Mouse (Mus musculus): ENCODE data around the gene Prpf8. TPM values are rescaled to one million over a fixed set of nuclear protein-coding genes. Genes with fewer than 3 reads are reported as not detected.
A peak's percentile ranks its signal among the peaks of the same experiment; 100 is the strongest.

Gene Prpf8
- polyA plus RNA-seq, 1 experiment from 2014 or later = 81.6 TPM

- H3K4me1 ChIP-seq = peaks cover 13% of the 10 kb centered on the region
- H3K4me3 ChIP-seq = no peak overlapping the region
- H3K9ac ChIP-seq (replicated peaks) = no peak overlapping the region
- ATAC-seq (ENCODE audit: low FRiP score, low read depth) = no peak
- 0 out of 2 replicates have a peak overlapping the region, but pooled peaks have one; percentile 88 for H3K4me2 ChIP-seq (replicated peaks)
- WGBS = 58% methylated on average over 4 of the region's 4 CpGs
- no peaks in the 10 kb centered on the region for H3K36me3 ChIP-seq
- H3K27me3 ChIP-seq = no peaks in the 10 kb centered on the region; the same call in 1 of the 2 replicates
- no peak overlapping the region for H3K27ac ChIP-seq (replicated peaks)
- H3K9me3 ChIP-seq = no peaks in the 10 kb centered on the region
Measured at GRCm38 (mm10) chr11:75529771-75530170, 43.2 kb downstream of the Prpf8 start.

- H3K4me2 ChIP-seq (replicated peaks) = peak overlapping the region; percentile 88
- no peaks in the 10 kb centered on the region for H3K9me3 ChIP-seq
- no peaks in the 10 kb centered on the region; the same call in 1 of the 2 replicates for H3K27me3 ChIP-seq
- H3K4me1 ChIP-seq = peaks cover 13% of the 10 kb centered on the region
- peak; percentile 20; the same call in 1 of the 2 replicates for ATAC-seq (ENCODE audit: low FRiP score, low read depth)
- H3K27ac ChIP-seq (replicated peaks) = peak overlapping the region; percentile 94
- peak overlapping the region; percentile 69 for H3K4me3 ChIP-seq
- H3K36me3 ChIP-seq = no peaks in the 10 kb centered on the region
- peak overlapping the region; percentile 92 for H3K9ac ChIP-seq (replicated peaks)
- under 1% methylated on average over 10 of the region's 10 CpGs for WGBS
Measured at GRCm38 (mm10) chr11:75530325-75530724, 43.7 kb downstream of the Prpf8 start.

- H3K9me3 ChIP-seq = no peaks in the 10 kb centered on the region
- H3K9ac ChIP-seq (replicated peaks) = peak overlapping the region; percentile 92
- under 1% methylated on average over 31 of the region's 31 CpGs for WGBS
- no peaks in the 10 kb centered on the region; the same call in 1 of the 2 replicates for H3K27me3 ChIP-seq
- ATAC-seq (ENCODE audit: low FRiP score, low read depth) = no peak; the same call in 1 of the 2 replicates
- peak overlapping the region; percentile 69 for H3K4me3 ChIP-seq
- peak overlapping the region; percentile 88 for H3K4me2 ChIP-seq (replicated peaks)
- H3K4me1 ChIP-seq = peaks cover 13% of the 10 kb centered on the region
- peak overlapping the region; percentile 94 for H3K27ac ChIP-seq (replicated peaks)
- H3K36me3 ChIP-seq = no peaks in the 10 kb centered on the region
Measured at GRCm38 (mm10) chr11:75530845-75531373, 44.3 kb downstream of the Prpf8 start.

- Histone ChIP-seq H3K4me3 (peak within 1 kb of the TSS; percentile 69), H3K4me2 (replicated peaks) (peak within 1 kb of the TSS; percentile 88), H3K4me1 (peaks cover 13% of the 10 kb centered on the region), H3K9me3 (no peaks in the 10 kb centered on the region), H3K27me3 (no peaks in the 10 kb centered on the region; the same call in 1 of the 2 replicates), H3K27ac (replicated peaks) (peak within 1 kb of the TSS; percentile 94), H3K36me3 (no peaks in the 10 kb centered on the region), H3K9ac (replicated peaks) (peak within 1 kb of the TSS; percentile 92)
- peak; percentile 95 for ATAC-seq (ENCODE audit: low FRiP score, low read depth)
- WGBS = under 1% methylated on average over 62 of the region's 62 CpGs
Measured at GRCm38 (mm10) chr11:75531469-75532242, 45.0 kb downstream of the Prpf8 start, which contains the start of gene Slc43a2. Gene Slc43a2 (plus strand): TSS chr11:75531694.

GRCm38 (mm10) chr11:75532340-75533277 is 46.0 kb downstream of the Prpf8 start:
- no peaks in the 10 kb centered on the region for H3K9me3 ChIP-seq
- peak overlapping the region; percentile 92 for H3K9ac ChIP-seq (replicated peaks)
- peak overlapping the region; percentile 94 for H3K27ac ChIP-seq (replicated peaks)
- WGBS = 14% methylated on average over 38 of the region's 38 CpGs
- peak overlapping the region; percentile 69 for H3K4me3 ChIP-seq
- H3K4me2 ChIP-seq (replicated peaks) = peak overlapping the region; percentile 88
- H3K36me3 ChIP-seq = no peaks in the 10 kb centered on the region
- H3K4me1 ChIP-seq = peaks cover 16% of the 10 kb centered on the region
- ATAC-seq (ENCODE audit: low FRiP score, low read depth) = peak; percentile 27
- no peaks in the 10 kb centered on the region; the same call in 1 of the 2 replicates for H3K27me3 ChIP-seq

GRCm38 (mm10) chr11:75533314-75534015 is 46.8 kb downstream of the Prpf8 start:
- H3K9ac ChIP-seq (replicated peaks) = peak overlapping the region; percentile 34; the same call in 1 of the 2 replicates
- no peaks in the 10 kb centered on the region for H3K36me3 ChIP-seq
- WGBS = 86% methylated on average over 6 of the region's 6 CpGs
- H3K4me3 ChIP-seq = peak overlapping the region; percentile 69
- no peak overlapping the region for H3K27ac ChIP-seq (replicated peaks)
- H3K4me1 ChIP-seq = peaks cover 24% of the 10 kb centered on the region
- no peaks in the 10 kb centered on the region for H3K9me3 ChIP-seq
- no peaks in the 10 kb centered on the region; the same call in 1 of the 2 replicates for H3K27me3 ChIP-seq
- H3K4me2 ChIP-seq (replicated peaks) = peak overlapping the region; percentile 88
- ATAC-seq (ENCODE audit: low FRiP score, low read depth) = no peak

- WGBS = 55% methylated on average over 4 of the region's 4 CpGs
- Histone ChIP-seq H3K4me3 (no peak overlapping the region), H3K9me3 (no peaks in the 10 kb centered on the region), H3K9ac (replicated peaks) (no peak overlapping the region), H3K27me3 (no peaks in the 10 kb centered on the region; the same call in 1 of the 2 replicates), H3K4me2 (replicated peaks) (no peak overlapping the region), H3K27ac (replicated peaks) (no peak overlapping the region), H3K36me3 (no peaks in the 10 kb centered on the region), H3K4me1 (peaks cover 26% of the 10 kb centered on the region)
- ATAC-seq (ENCODE audit: low FRiP score, low read depth) = no peak
Measured at GRCm38 (mm10) chr11:75534286-75535033, 47.8 kb downstream of the Prpf8 start.

- H3K4me3 ChIP-seq = no peak overlapping the region
- H3K27ac ChIP-seq (replicated peaks) = no peak overlapping the region
- peaks cover 26% of the 10 kb centered on the region for H3K4me1 ChIP-seq
- no peak for ATAC-seq (ENCODE audit: low FRiP score, low read depth)
- H3K27me3 ChIP-seq = no peaks in the 10 kb centered on the region; the same call in 1 of the 2 replicates
- 69% methylated on average over 13 of the region's 13 CpGs for WGBS
- H3K9ac ChIP-seq (replicated peaks) = 0 out of 2 replicates have a peak overlapping the region, but pooled peaks have one; percentile 7
- H3K9me3 ChIP-seq = no peaks in the 10 kb centered on the region
- no peak overlapping the region for H3K4me2 ChIP-seq (replicated peaks)
- H3K36me3 ChIP-seq = no peaks in the 10 kb centered on the region
Measured at GRCm38 (mm10) chr11:75535106-75535795, 48.6 kb downstream of the Prpf8 start.

- H3K4me3 ChIP-seq = no peak overlapping the region
Measured at GRCm38 (mm10) chr11:75536255-75537024, 49.8 kb downstream of the Prpf8 start.

More at GRCm38 (mm10) chr11:75536255-75537024, 49.8 kb downstream of the Prpf8 start:
- Histone ChIP-seq H3K4me2 (replicated peaks) (no peak overlapping the region), H3K27ac (replicated peaks) (no peak overlapping the region), H3K27me3 (no peaks in the 10 kb centered on the region; the same call in 1 of the 2 replicates), H3K9me3 (no peaks in the 10 kb centered on the region), H3K4me1 (peaks cover 26% of the 10 kb centered on the region), H3K9ac (replicated peaks) (no peak overlapping the region), H3K36me3 (no peaks in the 10 kb centered on the region)
- WGBS = 87% methylated on average over 12 of the region's 12 CpGs
- ATAC-seq (ENCODE audit: low FRiP score, low read depth) = no peak
